Mouse (Mus musculus) CH12.LX (cell line): Measurements from ENCODE around the gene Dexi.

ENCODE experiments used
- GABPA ChIP-seq: IDR thresholded peaks from 2 replicates; pipeline ENCODE4 v1.6.1; 2012; ENCODE audit warnings: low read depth, low read length, improper control_type of control experiment, inconsistent platforms; ENCODE audit not compliant: insufficient replicate concordance
- MYC ChIP-seq: IDR thresholded peaks from 2 replicates; pipeline ENCODE4 v1.6.1; 2011; ENCODE audit warnings: low read depth, mild to moderate bottlenecking, improper control_type of control experiment, low read length
- NRF1 ChIP-seq: IDR thresholded peaks from 2 replicates; pipeline ENCODE4 v1.6.1; 2014; ENCODE audit warnings: low read depth, mild to moderate bottlenecking, inconsistent platforms, low read length, improper control_type of control experiment, moderate library complexity
- POLR2A ChIP-seq: IDR thresholded peaks from 2 replicates; pipeline ENCODE4 v1.6.1; 2011; ENCODE audit warnings: low read depth, mild to moderate bottlenecking, improper control_type of control experiment, low read length
- TBP ChIP-seq: conservative IDR thresholded peaks from 2 replicates; pipeline ENCODE4 v1.6.1; 2011; ENCODE audit warnings: low read depth, low read length, improper control_type of control experiment
- USF2 ChIP-seq: conservative IDR thresholded peaks from 2 replicates; pipeline ENCODE4 v1.6.1; 2011; ENCODE audit warnings: low read depth, low read length, improper control_type of control experiment

GRCm38 (mm10) chr16:10489904-10490457, 52.9 kb downstream of the Dexi start:
- no peak for TF ChIP-seq MYC
- 0 out of 2 replicates have a peak, but pooled peaks have one; percentile 12 for TF ChIP-seq TBP
- TF ChIP-seq NRF1, result no peak
- TF ChIP-seq GABPA, result no peak
- no peak for TF ChIP-seq POLR2A
- no peak for TF ChIP-seq USF2
